Mouse (Mus musculus) hematopoietic stem cell, adult 5-6 weeks (primary cell): ENCODE data around the gene Mmp23. TPM values are rescaled to one million over a fixed set of nuclear protein-coding genes. Genes with fewer than 3 reads are reported as not detected.
A peak's percentile ranks its signal among the peaks of the same experiment; 100 is the strongest.
"Not testable (repeated sequence)": the region's sequence is repeated elsewhere in the genome, so short reads cannot be mapped to it uniquely, and the experiment has no call there.

ENCODE experiments used
- ATAC-seq, 2 experiments: fragments of 125-278 bp in 1 of 2; replicated peaks in 1 of 2; 2 replicates each; pipeline ENCODE4 v1.8.0; 2016 to 2017; ENCODE audit warnings: inconsistent platforms in 2 of 2, mild to moderate bottlenecking in 2 of 2, moderate number of reproducible peaks in 2 of 2, low read depth in 1 of 2, moderate TSS enrichment in 1 of 2; ENCODE audit not compliant: low FRiP score in 2 of 2, poor library complexity in 2 of 2, severe bottlenecking in 2 of 2, insufficient read depth in 1 of 2, low TSS enrichment in 1 of 2
- total RNA-seq: library from RNA; stranded (forward); fragments of 172-1452, 232-1000 nt; gene quantifications from 2 replicates; pipeline ENCODE4 v1.2.3, GENCODE M21; 2017

Gene Mmp23
- total RNA-seq, 1 experiment from 2014 or later, result not detected

DNA sequence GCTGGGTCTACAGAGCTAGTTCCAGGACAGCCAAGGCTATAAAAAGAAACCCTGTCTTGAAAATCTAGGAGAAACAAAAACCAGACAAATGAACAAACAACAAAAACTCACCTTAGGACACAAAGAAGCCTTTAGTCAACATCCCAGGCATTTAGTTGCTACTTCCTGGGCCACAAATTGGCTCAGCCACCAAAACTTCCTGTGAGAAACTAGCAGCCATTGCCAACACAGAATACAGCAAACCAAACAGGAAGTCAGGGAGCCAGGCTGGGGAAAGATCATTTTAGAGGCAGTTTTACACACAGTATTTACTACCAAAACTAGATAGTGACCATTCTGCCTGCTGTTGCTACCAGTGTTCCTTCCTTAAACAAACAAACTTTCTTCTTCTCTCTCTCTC is 13.7 kb upstream of the Mmp23 start:
- ATAC-seq, result no peak

- no peak for ATAC-seq
Observed at GRCm38 (mm10) chr4:155660641-155661040, 7.5 kb upstream of the Mmp23 start.

DNA sequence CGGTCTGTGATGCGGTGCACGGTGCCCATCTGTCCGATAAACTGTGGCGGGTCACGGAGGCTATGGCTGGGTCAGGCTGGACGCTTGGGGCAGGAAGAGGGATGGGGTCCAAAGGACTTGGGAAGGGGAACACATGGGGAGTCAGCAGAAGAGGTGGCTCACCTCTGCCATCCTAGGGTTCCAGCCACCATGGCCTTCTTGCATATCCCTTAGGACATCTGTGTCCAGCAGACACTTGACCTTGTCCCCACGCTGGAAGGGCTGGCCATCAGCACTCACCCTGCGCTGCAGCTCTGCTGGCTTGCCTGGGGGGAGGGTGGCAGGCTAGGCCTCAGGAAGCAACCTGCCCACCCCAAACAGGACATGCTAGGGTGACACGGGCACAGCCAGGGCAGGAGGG is 5.8 kb upstream of the Mmp23 start:
- no peak for ATAC-seq

GRCm38 (mm10) chr4:155656214-155656751 is 3.1 kb upstream of the Mmp23 start:
- ATAC-seq, result no peak

- ATAC-seq, result peak in 1 of 2 experiments; percentile 27; a peak in 2 of 4 replicates
Observed at GRCm38 (mm10) chr4:155654456-155655298, 1.5 kb upstream of the Mmp23 start.

- no peak for ATAC-seq
Observed at GRCm38 (mm10) chr4:155654183-155654455, 935 bp upstream of the Mmp23 start.

DNA sequence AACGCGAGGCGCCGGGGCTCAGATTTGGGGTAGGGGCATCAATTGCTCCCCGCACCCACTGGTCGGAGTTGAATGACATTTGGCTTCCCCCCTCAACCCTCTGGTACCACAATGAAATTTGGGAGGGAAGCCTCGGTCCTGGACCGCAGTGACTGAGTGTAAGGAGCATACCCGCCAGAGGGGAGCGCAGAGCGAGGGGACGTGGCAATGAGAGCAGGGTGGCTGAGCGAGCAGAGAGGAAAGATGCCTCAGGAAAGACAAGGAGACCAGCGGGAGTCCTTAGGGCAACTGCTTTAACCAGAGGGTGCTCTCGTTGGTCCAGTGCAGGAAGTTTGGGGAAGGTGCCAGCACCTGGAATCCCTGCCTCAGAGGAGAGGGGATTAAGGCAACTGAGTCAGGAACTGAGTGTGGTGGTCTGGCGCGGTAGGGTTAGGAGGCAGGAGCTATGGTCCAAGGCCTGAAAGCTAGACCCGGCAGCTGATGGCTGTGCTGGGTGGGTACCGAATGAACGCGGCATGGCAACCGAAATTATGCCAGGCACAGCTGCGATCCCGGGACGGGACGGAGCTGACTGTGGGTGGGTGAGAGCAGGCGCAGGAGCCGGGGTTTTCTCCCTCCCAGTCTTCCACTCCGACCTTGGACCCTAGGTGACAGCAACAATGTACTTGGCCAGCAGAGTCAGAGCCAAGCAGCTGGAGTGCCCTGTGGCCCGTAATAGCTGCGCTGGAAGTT is 433 bp upstream of the Mmp23 start:
- no peak for ATAC-seq

GRCm38 (mm10) chr4:155652283-155653085 is 700 bp downstream of the Mmp23 start:
- ATAC-seq, result no peak

DNA sequence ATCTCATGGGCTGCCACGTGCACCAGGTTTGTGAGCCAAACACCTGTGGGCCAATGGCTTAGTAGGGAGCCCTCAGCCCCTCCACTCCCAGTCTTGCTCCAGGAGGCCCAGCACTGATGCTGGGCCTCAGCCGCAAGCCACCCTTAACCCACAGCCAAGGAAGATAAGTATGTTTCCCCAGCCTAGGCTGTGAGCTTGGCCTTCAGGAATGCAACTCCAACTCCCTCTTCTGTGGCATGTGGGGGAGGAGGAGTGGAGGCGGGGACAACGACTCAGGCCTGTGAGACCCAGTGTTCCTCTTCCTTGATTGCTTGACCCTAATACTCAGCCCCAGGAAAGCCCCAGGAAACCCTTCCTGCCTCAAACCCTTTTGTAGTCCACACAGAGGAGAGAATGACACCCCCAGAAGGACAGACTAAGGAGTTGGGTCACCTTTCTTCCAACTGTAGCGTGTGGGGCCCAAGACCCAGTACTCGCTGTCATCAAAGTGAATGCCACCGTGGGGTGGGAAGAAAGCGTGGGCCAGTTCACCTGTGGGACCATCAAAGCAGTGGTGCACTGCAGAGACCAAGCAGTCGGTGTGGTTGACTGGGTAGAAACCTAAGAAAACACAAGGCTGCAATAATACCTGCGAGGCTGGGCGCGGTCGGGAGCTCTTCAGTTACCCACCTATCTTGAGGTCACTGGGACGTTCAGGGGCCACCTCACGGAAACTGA is 1.5 kb downstream of the Mmp23 start:
- no peak for ATAC-seq

DNA sequence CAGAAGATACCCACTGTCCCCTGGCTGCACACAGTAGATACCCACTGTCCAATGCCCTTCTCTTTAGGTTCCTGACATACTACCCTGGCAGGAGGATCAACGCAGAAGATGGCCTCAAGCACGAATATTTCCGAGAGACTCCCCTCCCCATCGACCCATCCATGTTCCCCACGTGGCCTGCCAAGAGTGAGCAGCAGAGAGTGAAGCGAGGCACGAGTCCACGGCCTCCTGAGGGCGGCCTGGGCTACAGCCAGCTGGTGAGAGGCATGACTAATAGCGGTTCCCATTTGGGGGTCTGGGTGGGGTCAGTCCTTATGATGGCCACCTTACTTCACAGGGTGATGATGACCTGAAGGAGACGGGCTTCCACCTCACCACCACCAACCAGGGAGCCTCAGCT is 3.8 kb downstream of the Mmp23 start:
- ATAC-seq, result no peak

DNA sequence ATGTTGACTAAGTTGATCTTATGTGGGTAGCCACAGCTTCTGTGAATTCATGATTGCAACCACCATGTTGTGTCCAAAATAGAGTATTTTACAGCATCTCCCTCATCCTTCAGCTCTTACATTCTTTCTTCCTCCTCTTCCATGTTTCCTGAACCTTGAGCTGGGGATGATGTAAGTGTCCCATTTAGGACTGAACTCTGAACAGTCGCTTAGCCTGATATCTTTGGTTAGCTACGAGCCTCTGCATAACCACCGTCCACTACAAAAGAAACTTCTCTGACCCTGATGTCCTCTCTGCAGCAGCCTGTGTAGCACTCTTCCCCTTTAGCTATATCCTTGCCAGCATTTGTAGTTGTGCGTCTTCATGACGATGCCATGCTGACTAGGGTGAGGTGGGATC is 7.5 kb downstream of the Mmp23 start:
- no peak for ATAC-seq

DNA sequence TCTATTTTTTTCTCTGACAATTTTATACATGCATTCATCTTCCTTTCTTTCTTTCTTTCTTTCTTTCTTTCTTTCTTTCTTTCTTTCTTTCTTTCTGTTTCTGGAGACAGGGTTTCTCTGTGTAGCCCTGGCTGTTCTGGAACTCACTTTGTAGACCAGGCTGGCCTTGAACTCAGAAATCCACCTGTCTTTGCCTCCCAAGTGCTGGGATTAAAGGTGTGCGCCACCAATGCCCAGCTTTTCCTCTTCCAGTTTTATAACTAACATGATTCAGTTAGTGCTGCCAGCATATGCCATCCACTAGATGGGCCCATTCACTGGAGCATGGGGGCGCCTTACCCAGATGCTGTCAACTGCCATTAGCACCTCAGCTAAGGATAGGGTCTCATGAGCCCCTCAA is 7.9 kb downstream of the Mmp23 start, which contains the start of gene Gm10563:
Gene Gm10563 (minus strand): TSS at position 101 of the 400 bp plus-strand sequence.
- ATAC-seq, result not testable (repeated sequence)

GRCm38 (mm10) chr4:155643531-155643930 is 9.7 kb downstream of the Mmp23 start:
- no peak for ATAC-seq

- ATAC-seq, result no peak
Observed at GRCm38 (mm10) chr4:155635766-155636499, 17.3 kb downstream of the Mmp23 start.

DNA sequence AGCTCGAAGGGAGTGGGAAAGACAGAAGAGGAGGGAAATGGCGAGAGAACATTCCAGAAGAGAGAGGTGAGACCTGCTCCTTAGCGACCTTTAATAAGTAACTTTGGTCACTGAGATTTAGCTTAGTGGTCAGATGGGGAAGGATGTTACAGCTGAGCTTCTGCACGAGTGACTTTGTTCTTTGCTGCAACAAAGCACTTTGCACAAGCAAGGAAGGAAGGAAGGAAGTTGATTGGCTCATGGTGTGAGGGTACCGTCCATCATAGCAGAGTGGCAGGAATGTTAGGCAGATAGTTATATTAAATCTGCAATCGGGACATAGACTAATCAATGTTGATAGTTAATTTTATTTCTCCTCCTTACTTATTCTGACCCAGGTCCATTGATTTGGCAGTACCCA is 22.9 kb downstream of the Mmp23 start:
- ATAC-seq, result peak in 1 of 2 experiments; percentile 62; a peak in 1 of 4 replicates
